ENCODE assay signal across 13 mouse cellular contexts in the genomic region with DNA sequence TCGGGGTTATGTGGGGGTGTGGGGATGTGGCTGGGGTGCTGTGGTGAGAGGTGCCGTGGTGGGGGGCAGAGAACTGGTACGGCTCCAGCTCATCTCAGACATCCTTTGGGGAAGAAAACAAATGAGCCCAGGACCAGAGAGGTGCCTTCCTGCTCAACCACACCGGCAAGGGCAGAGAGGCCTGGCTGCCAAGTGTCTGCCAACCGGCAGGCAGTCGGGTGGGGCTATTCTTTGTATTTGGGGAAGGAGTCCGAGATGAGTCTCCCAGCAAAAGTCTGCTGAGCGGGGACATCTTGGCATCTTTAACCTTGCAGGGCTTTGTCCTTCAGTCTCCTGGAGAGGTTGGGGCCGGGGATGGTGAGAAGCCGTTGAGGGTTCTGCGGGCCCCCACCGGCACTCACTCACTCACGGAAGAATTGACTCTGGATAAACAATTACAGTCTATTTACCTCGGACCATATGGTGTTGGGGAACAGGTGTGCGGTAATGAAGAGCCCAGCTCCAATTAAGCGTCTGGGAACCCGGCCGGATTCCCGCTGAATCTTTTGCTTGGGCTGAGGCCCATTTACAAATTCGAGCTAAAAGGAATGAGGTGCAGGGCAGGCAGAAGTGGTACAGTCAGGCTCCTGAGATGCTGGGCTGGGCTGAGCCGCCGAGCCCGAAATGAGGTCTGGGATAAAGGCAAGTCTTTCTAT.
A peak's percentile ranks its signal among the peaks of the same experiment; 100 is the strongest.
DNase-seq lines count a peak whose midpoint lies in the region; ATAC-seq and TF ChIP-seq lines count a peak whose summit lies in the region.
"Had no signal": no experiment of that assay in that cellular context is flagged by ENCODE, and none has a peak within 500 bp of the region (broad histone marks: within the 10 kb centered on the region; RNA-seq: fewer than 3 reads in every experiment).

No protein-coding gene starts in this region.

- DNase-seq in embryo, embryonic 11 days = peak; percentile 19
- DNase-seq in embryo, embryonic 10 days (ENCODE audit: low spot score) = no peak
- peak; percentile 94 to 97 for DNase-seq in cerebellum, adult 2 months
- DNase-seq in limb, embryonic 14.5 days (ENCODE audit: low spot score) = peak; percentile 55
- no peak for DNase-seq in layer of hippocampus, adult 2 months (ENCODE audit: low spot score in 2 of 2)
- no peak for DNase-seq in MN1 (ENCODE audit: low spot score)
- no peak for DNase-seq in thymus, postnatal 10 days (ENCODE audit: low spot score in 2 of 2)
- DNase-seq: lung, postnatal 14 days had no signal

- peak; percentile 79 for ATAC-seq in forebrain, embryonic 13.5 days
- ATAC-seq in limb, embryonic 14.5 days (ENCODE audit: low FRiP score, low read depth) = peak; percentile 53; the same call in 1 of the 2 replicates
- ATAC-seq: intestine, embryonic 15.5 days had no signal

- no peaks in the 10 kb centered on the region for H3K9me3 ChIP-seq in forebrain, embryonic 13.5 days (replicated peaks)
- H3K9me3 ChIP-seq in limb, embryonic 14.5 days (ENCODE audit: control insufficient read depth, low read length) = no peaks in the 10 kb centered on the region
- H3K9me3 ChIP-seq: heart, embryonic 13.5 days; intestine, embryonic 15.5 days had no signal

- no peaks in the 10 kb centered on the region for H3K36me3 ChIP-seq in forebrain, embryonic 13.5 days (ENCODE audit: poor library complexity, severe bottlenecking)
- no peaks in the 10 kb centered on the region for H3K36me3 ChIP-seq in limb, embryonic 14.5 days (ENCODE audit: control insufficient read depth, insufficient read depth, low read length)
- H3K36me3 ChIP-seq: G1E; heart, embryonic 13.5 days; intestine, embryonic 15.5 days had no signal

- peak overlapping the region; percentile 21 for H3K4me2 ChIP-seq in forebrain, embryonic 13.5 days
- no peak overlapping the region for H3K4me2 ChIP-seq in limb, embryonic 14.5 days (replicated peaks; ENCODE audit: low read depth, low read length, severe bottlenecking)
- H3K4me2 ChIP-seq: heart, embryonic 13.5 days; intestine, embryonic 15.5 days had no signal

- TF ChIP-seq POLR2A in cerebellum, adult 2 months (IDR thresholded peaks at IDR 0.05; ENCODE audit: borderline replicate concordance, insufficient read depth, low read length) = no peak
- TF ChIP-seq POLR2A in limb, embryonic 14.5 days (IDR thresholded peaks at IDR 0.05; ENCODE audit: borderline replicate concordance, extremely low read depth, insufficient read depth, insufficient read length) = no peak

- H3K27ac ChIP-seq in cerebellum, adult 2 months (ENCODE audit: insufficient read depth, low read length) = no peak overlapping the region
- H3K27ac ChIP-seq in forebrain, embryonic 13.5 days = peak overlapping the region; percentile 65; the same call in 1 of the 2 replicates
- 0 out of 2 replicates have a peak overlapping the region, but pooled peaks have one; percentile 39 for H3K27ac ChIP-seq in limb, embryonic 14.5 days (replicated peaks; ENCODE audit: low read depth, low read length)
- no peak overlapping the region for H3K27ac ChIP-seq in layer of hippocampus, adult 2 months
- H3K27ac ChIP-seq: heart, embryonic 13.5 days; intestine, embryonic 15.5 days had no signal

- no peak for TF ChIP-seq CTCF in cerebellum, adult 2 months (IDR thresholded peaks at IDR 0.05; ENCODE audit: borderline replicate concordance, insufficient read depth, low read depth, low read length)
- no peak for TF ChIP-seq CTCF in layer of hippocampus, adult 2 months (conservative IDR thresholded peaks at IDR 0.05)

- no peak overlapping the region for H3K9ac ChIP-seq in forebrain, embryonic 13.5 days
- no peak overlapping the region for H3K9ac ChIP-seq in limb, embryonic 14.5 days (ENCODE audit: low read depth, low read length, severe bottlenecking)
- H3K9ac ChIP-seq: heart, embryonic 13.5 days; intestine, embryonic 15.5 days had no signal

- peaks cover 33% of the 10 kb centered on the region for H3K4me1 ChIP-seq in cerebellum, adult 2 months (ENCODE audit: control insufficient read depth, insufficient read depth, low read length)
- H3K4me1 ChIP-seq in forebrain, embryonic 13.5 days = peaks cover 57% of the 10 kb centered on the region
- H3K4me1 ChIP-seq in limb, embryonic 14.5 days (ENCODE audit: control insufficient read depth, insufficient read depth, low read length) = peaks cover 31% of the 10 kb centered on the region

- WGBS in cerebellum, adult 2 months = 7% methylated on average over 23 of the region's 23 CpGs
- 14% methylated on average over 23 of the region's 23 CpGs for WGBS in forebrain, embryonic 13.5 days
- WGBS in limb, embryonic 14.5 days = 25% methylated on average over 23 of the region's 23 CpGs

- H3K4me3 ChIP-seq in cerebellum, adult 2 months (replicated peaks; ENCODE audit: insufficient read depth, low read depth, low read length) = no peak overlapping the region
- no peak overlapping the region for H3K4me3 ChIP-seq in forebrain, embryonic 13.5 days
- H3K4me3 ChIP-seq in limb, embryonic 14.5 days (replicated peaks; ENCODE audit: low read length) = no peak overlapping the region
- no peak overlapping the region for H3K4me3 ChIP-seq in layer of hippocampus, adult 2 months
- H3K4me3 ChIP-seq: heart, embryonic 13.5 days; intestine, embryonic 15.5 days; myocyte had no signal

- no peaks in the 10 kb centered on the region for H3K27me3 ChIP-seq in cerebellum, adult 2 months (ENCODE audit: control insufficient read depth, insufficient read depth, low read length)
- peaks cover 14% of the 10 kb centered on the region; the same call in 1 of the 2 replicates for H3K27me3 ChIP-seq in forebrain, embryonic 13.5 days
- no peaks in the 10 kb centered on the region for H3K27me3 ChIP-seq in limb, embryonic 14.5 days (ENCODE audit: control insufficient read depth, insufficient read depth, low read length)
- H3K27me3 ChIP-seq: intestine, embryonic 15.5 days had no signal

Comparison
In these comparisons a context has a peak if more than half of its experiments do, and no peak if none do; other contexts are left out.
1. DNase-seq: peak in embryo, embryonic 11 days (single experiment), cerebellum, adult 2 months (2 of 2) and limb, embryonic 14.5 days (single experiment); none in embryo, embryonic 10 days (single experiment), layer of hippocampus, adult 2 months (0 of 2), MN1 (single experiment) and thymus, postnatal 10 days (0 of 2).
2. H3K27ac ChIP-seq: peak in forebrain, embryonic 13.5 days (single experiment) and limb, embryonic 14.5 days (single experiment); none in cerebellum, adult 2 months (single experiment) and layer of hippocampus, adult 2 months (single experiment).